Mouse (Mus musculus) megakaryocyte, embryonic 14.5 days (primary cell): ENCODE data around the gene Fancf. TPM values are rescaled to one million over a fixed set of nuclear protein-coding genes. Genes with fewer than 3 reads are reported as not detected.
A peak's percentile ranks its signal among the peaks of the same experiment; 100 is the strongest.

ENCODE experiments used
- H3K27me3 ChIP-seq: replicated peaks from 2 replicates; pipeline ENCODE3; 2012; ENCODE audit warnings: inconsistent platforms
- H3K36me3 ChIP-seq: replicated peaks from 2 replicates; pipeline ENCODE3; 2012; ENCODE audit warnings: low read length, inconsistent platforms, mixed read lengths
- H3K4me1 ChIP-seq: 2 replicates; pipeline ENCODE4 v1.6.1; 2012; ENCODE audit warnings: inconsistent platforms
- H3K4me3 ChIP-seq: replicated peaks from 2 replicates; pipeline ENCODE3; 2012; ENCODE audit warnings: moderate library complexity, mild to moderate bottlenecking, inconsistent platforms
- H3K9me3 ChIP-seq: 2 replicates; pipeline ENCODE4 v1.6.1; 2012; ENCODE audit warnings: inconsistent platforms
- FLI1 ChIP-seq: IDR thresholded peaks from 2 replicates; pipeline ENCODE4 v1.6.1; 2012; ENCODE audit warnings: low read length, inconsistent platforms, mixed read lengths
- GATA1 ChIP-seq: IDR thresholded peaks from 3 replicates; pipeline ENCODE4 v1.6.1; 2012; ENCODE audit warnings: mixed read lengths, low read length, inconsistent platforms, borderline replicate concordance
- polyA plus RNA-seq: library from polyadenylated mRNA; stranded (reverse); fragments of >175 nt; gene quantifications from 2 replicates; pipeline ENCODE4 v1.2.3, GENCODE M21; 2012; ENCODE audit warnings: low replicate concordance; ENCODE audit not compliant: insufficient read depth

The Fancf gene
- polyA plus RNA-seq, 1 experiment = 4.4 TPM

DNA sequence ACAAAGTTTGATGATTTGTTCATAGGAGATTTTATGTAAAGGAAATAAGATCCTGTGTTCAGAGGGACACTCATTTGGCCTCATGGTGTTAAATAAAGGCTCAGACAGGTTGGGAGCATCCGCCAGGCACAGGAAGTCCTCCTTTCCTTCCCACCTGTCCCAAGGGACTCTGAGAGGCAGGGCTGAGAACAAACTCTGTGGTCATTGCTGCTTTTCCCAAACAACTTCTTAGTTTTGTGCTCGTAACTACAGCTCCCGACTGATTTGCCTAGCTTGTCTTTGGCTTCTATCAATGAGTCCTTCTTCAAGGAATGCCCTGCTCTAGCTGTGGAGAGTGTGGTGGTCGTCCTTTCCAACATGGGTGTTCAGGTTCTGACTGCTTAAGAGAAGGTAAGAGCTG lies 18.1 kb upstream of the Fancf start:
- TF ChIP-seq FLI1 (no peak), GATA1 (no peak)
- no peak overlapping the region for H3K4me3 ChIP-seq
- no peaks in the 10 kb centered on the region for H3K27me3 ChIP-seq
- peaks cover 20% of the 10 kb centered on the region for H3K4me1 ChIP-seq
- H3K9me3 ChIP-seq = no peaks in the 10 kb centered on the region
- no peaks in the 10 kb centered on the region for H3K36me3 ChIP-seq

DNA sequence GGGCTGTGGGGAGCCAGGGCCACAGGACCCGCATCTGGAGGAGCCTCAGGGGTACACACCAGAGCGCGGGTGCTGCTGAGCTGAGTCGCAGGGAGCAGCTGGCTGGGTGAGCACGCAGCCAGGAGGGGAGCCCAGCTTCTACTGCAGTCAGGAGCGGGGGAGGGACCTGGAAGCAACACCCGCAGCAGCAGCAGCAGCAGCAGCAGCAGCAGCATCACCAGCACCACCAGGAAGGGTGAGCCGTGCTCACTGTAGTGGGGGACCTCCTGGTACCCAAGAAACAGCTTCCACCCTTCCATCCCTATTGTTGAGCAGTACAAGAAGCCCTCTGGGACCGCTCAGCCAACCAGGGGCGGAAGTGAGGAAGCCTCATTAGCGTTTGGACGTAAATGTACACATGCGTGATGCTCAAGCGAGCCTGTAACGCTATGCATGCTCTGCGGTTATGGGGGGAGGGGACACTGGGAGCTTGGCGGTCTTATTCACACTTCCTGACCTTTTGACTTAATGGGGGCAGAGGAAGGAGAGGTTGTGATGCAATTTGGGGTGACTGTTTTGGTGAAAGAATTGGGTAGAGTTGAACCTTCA lies 17.2 kb upstream of the Fancf start:
- H3K4me1 ChIP-seq = peaks cover 20% of the 10 kb centered on the region
- H3K9me3 ChIP-seq = no peaks in the 10 kb centered on the region
- H3K4me3 ChIP-seq = peak overlapping the region; percentile 89
- H3K27me3 ChIP-seq = no peaks in the 10 kb centered on the region
- no peak for TF ChIP-seq GATA1
- no peak for TF ChIP-seq FLI1
- H3K36me3 ChIP-seq = no peaks in the 10 kb centered on the region

DNA sequence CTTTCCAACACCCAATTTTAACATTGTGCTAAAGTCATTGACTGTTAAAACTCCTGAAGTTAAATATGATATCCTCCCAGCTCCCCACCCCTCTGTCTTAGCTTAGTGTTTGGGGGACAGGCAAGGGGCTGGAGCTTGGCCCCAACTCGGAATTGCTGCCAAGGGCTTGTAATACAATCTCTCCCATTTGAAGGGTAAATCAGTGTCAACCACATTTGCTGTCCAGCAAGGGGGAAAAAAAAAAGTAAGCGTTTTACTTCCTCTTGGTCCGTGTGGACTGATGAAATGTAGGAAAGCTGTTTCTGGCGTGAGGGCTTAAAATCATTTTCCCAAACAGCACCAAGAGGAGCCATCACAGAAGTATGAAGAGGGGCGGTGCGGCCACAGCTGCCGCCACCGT lies 16.7 kb upstream of the Fancf start:
- no peaks in the 10 kb centered on the region for H3K27me3 ChIP-seq
- H3K4me1 ChIP-seq = peaks cover 20% of the 10 kb centered on the region
- no peaks in the 10 kb centered on the region for H3K9me3 ChIP-seq
- peak overlapping the region; percentile 89 for H3K4me3 ChIP-seq
- no peaks in the 10 kb centered on the region for H3K36me3 ChIP-seq
- TF ChIP-seq GATA1 (no peak), FLI1 (no peak)

DNA sequence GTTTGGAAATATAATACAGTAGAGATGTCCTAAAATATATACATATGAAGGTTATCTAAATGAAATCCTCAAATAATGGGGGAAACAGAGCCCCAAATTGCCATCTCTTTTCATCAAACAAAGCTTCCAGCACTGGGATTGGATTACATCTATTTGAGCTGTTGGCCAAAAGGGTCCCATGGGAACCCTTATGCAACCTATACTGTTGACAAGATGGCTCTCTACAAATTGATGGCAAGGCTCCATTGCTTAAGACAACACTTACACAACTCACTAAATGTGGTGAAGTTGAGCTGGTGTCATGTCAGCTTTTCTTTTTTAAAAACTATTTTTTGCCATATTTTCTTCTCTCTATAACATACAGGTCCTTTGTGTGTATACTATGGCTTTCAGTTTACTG lies 14.2 kb upstream of the Fancf start:
- peaks cover 20% of the 10 kb centered on the region for H3K4me1 ChIP-seq
- H3K36me3 ChIP-seq = peaks cover 6% of the 10 kb centered on the region
- no peaks in the 10 kb centered on the region for H3K9me3 ChIP-seq
- no peaks in the 10 kb centered on the region for H3K27me3 ChIP-seq
- no peak for TF ChIP-seq FLI1
- no peak for TF ChIP-seq GATA1
- no peak overlapping the region for H3K4me3 ChIP-seq

DNA sequence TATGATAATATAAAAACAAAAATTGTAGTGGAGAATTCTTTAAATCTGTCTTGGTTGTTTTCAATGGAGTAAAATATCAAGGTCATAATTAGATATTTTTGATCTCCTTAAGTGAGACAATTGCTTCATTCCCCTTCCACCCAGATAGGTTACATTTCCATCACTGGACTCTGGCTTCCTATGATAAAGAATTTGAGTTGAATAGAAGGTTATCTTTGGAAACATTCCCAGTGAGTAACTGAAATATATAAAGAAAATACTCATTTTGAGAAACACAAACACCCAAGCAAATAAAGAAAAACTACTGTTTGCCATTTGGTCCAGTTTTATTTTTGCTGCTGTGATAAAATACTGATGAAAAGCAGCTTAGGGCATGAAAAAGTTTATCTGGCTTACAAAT lies 10.5 kb upstream of the Fancf start:
- H3K36me3 ChIP-seq = peaks cover 18% of the 10 kb centered on the region
- TF ChIP-seq FLI1 (no peak), GATA1 (no peak)
- H3K4me1 ChIP-seq = no peaks in the 10 kb centered on the region
- H3K9me3 ChIP-seq = no peaks in the 10 kb centered on the region
- no peaks in the 10 kb centered on the region for H3K27me3 ChIP-seq
- H3K4me3 ChIP-seq = no peak overlapping the region

DNA sequence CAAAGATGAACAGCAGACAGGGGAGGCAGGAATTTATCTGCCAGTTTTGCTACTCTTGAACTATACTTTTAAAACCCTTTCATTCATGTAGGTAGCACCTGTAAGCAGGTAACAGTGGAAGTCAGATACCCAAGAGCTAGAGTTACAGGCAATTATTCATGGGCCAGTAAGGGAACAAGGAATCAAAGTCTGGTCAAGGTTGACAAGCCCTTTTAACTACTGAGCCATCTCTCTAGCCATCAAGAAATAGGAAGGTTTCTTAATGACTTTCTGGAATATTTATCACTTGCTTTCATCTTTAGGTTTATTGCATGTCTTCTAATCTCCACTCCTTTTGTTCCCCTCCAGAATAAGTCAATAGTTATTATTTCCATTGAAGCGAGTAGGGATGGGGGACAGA lies 10.0 kb upstream of the Fancf start:
- Histone ChIP-seq H3K27me3 (no peaks in the 10 kb centered on the region), H3K36me3 (peaks cover 21% of the 10 kb centered on the region), H3K4me1 (no peaks in the 10 kb centered on the region), H3K9me3 (no peaks in the 10 kb centered on the region), H3K4me3 (no peak overlapping the region)
- no peak for TF ChIP-seq FLI1
- TF ChIP-seq GATA1 = no peak

DNA sequence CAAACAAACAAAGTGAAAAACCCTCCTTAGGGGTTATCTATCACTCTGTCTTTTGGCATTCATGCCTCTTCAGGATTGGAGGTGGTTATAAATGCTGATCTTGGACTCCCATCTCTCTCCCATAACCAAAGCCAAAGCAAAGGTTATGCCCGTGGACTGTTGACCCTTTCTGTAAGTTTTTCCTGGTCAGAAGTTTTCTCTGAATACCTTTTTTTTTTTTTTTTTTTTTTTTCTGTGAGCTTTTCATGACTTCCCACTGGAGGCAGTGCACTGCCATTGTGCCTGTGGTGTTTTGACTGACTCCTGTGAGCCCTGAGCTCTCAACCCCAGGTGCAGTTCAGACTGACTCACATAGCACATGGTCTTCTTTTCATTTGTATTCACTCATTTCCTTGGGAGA lies 5.9 kb upstream of the Fancf start:
- TF ChIP-seq FLI1 = no peak
- no peak for TF ChIP-seq GATA1
- peaks cover 14% of the 10 kb centered on the region for H3K4me1 ChIP-seq
- no peak overlapping the region for H3K4me3 ChIP-seq
- peaks cover 35% of the 10 kb centered on the region for H3K36me3 ChIP-seq
- H3K27me3 ChIP-seq = no peaks in the 10 kb centered on the region
- no peaks in the 10 kb centered on the region for H3K9me3 ChIP-seq

DNA sequence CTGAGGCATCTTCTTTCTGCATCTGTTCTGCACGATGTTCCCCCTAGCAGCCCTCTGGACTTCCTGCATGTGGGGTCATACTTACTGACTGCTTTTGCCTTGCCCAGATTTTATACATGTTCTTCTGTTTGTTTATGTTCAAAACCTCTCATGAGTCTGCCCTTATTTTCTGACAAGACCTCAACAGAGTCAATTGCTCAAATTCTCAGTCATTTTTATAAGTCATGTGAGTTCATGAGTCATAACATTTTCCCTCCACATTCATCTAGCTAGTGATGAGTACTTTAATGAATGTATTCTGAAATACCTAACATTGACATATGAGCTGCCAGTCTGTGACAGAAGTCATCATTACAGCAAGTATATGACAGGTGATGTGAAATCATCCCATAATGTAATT lies 3.3 kb upstream of the Fancf start:
- H3K27me3 ChIP-seq = no peaks in the 10 kb centered on the region
- H3K4me3 ChIP-seq = no peak overlapping the region
- TF ChIP-seq FLI1 = no peak
- no peak for TF ChIP-seq GATA1
- H3K9me3 ChIP-seq = no peaks in the 10 kb centered on the region
- peaks cover 33% of the 10 kb centered on the region for H3K36me3 ChIP-seq
- peaks cover 27% of the 10 kb centered on the region for H3K4me1 ChIP-seq

DNA sequence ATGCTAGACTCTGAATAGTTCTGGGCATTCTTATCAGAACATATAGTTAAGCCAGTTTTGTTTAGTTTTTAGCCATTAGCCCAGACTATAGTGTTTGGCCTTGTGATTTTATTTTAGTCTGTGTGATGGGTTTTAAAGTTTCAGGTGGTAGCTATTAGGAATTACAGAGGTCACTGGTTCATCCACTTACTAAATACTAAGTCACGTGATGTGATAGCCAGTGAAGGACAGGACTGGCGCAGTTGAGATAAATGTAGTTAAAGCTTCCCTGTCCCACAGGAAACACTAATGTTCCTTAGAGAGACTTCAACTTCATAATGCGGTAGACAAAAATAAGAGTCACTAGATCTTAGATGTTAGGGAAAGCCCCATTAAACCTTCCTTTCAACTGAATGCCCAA lies 775 bp upstream of the Fancf start:
- no peaks in the 10 kb centered on the region for H3K27me3 ChIP-seq
- peak overlapping the region; percentile 98 for H3K4me3 ChIP-seq
- peaks cover 35% of the 10 kb centered on the region for H3K36me3 ChIP-seq
- H3K9me3 ChIP-seq = no peaks in the 10 kb centered on the region
- no peak for TF ChIP-seq FLI1
- no peak for TF ChIP-seq GATA1
- peaks cover 32% of the 10 kb centered on the region for H3K4me1 ChIP-seq

DNA sequence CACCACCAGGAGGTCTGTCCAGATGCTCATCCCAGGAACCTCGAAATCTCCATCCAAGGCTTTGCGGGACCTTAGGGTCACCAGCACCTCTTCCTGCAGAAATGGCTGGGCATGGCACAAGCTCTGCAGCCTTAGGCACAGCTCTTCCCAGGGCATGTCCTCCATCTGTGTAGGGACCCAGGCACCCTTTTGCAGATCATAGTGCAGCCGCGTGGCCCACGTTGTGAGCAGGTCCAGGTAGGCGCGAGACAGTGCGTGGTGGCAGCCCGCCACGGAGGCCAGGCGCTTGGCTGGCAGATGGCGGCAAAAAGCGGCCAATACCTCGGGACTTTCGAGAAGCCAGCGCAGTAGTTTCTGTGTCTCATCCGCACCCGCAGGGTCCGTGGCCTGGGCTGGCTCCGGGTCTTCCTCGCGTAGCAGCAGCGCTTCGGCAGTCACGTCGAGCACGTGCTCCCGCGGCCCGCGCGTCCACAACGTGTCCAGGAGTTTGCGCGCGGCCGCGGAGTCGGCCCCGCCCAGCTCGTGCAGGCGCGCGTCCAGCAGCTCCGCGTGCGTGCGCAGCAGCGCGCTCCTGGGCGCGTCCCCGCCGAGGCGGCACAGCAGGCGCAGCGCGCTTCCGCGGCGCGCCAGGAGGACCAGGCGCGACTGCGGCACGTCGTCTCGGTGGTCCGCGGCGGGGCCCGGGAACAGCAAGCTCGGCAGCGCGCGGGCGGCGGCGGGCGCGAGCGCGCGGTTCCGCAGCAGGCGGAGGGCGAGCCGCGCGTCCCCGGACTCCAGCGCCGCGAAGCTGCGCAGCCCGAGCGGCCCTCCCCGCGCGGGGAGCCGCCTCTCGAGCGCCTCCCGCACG lies 594 bp downstream of the Fancf start, which contains the start of gene Gas2:
Gene Gas2 (plus strand): TSS at position 766 of the 847 bp plus-strand sequence.
- H3K4me1 ChIP-seq = peaks cover 32% of the 10 kb centered on the region
- TF ChIP-seq FLI1 (no peak), GATA1 (no peak)

More for the DNA sequence above, 594 bp downstream of the Fancf start, which contains the start of gene Gas2:
- H3K27me3 ChIP-seq = no peaks in the 10 kb centered on the region
- peaks cover 41% of the 10 kb centered on the region for H3K36me3 ChIP-seq
- H3K9me3 ChIP-seq = no peaks in the 10 kb centered on the region
- peak within 1 kb of the TSS; percentile 98 for H3K4me3 ChIP-seq
